13 mouse cellular contexts compared by ENCODE assay signal in the genomic region with DNA sequence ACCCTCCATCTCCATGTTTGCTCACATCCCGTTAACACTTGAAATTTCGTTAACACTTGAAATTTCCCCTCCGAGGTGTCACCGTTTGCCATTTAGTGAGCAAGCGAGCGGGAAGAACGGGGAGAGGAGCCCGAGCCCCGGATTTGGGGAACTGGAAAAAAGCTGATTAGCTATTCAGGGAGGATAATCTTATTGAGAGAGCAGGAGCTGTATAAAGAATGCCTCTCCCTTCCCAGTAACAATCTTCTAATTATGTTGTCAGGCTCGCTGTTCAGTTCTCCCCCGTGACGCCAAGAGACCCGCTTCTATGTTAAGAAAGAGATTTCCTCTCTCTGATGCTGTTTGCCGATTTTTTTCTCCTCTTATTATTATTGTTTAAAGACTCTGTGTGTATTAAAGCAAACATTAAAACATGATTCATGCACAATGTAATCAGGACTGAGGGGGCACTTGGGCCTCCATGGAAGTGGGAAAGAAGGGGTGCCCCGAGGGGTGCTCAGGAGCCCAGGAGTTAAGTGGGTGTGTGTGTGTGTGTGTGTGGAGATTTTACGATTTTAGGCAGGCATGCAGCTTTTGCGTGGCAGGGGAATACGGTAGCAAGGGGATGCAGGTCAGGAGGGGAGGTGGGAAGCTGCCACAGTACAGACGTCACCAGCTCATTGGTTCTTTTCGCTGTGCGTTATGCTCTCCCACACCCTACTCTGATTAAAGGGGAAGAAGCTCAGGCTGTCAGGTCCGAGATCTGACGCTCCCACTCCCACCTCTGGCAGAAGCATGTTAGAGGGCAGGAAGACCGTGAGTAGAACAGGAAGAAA.
DNase-seq lines count a peak whose midpoint lies in the region; ATAC-seq and TF ChIP-seq lines count a peak whose summit lies in the region.
"Had no signal": no experiment of that assay in that cellular context is flagged by ENCODE, and none has a peak within 500 bp of the region (broad histone marks: within the 10 kb centered on the region; RNA-seq: fewer than 3 reads in every experiment).

No protein-coding gene starts in this region.

- no peak for TF ChIP-seq CTCF in midbrain, postnatal 0 days (IDR thresholded peaks at IDR 0.05)

- ATAC-seq in hindbrain, embryonic 15.5 days (ENCODE audit: low FRiP score, low read depth), result no peak
- no peak for ATAC-seq in midbrain, postnatal 0 days (ENCODE audit: low FRiP score)
- ATAC-seq: activated CD4-positive, CD25-positive, alpha-beta regulatory T cell, adult 4 months had no signal

- H3K4me2 ChIP-seq in hindbrain, embryonic 15.5 days, result peak overlapping the region; percentile 28; the same call in 1 of the 2 replicates
- H3K4me2 ChIP-seq in midbrain, postnatal 0 days (ENCODE audit: low read depth, low read length, poor library complexity, severe bottlenecking), result peak overlapping the region; percentile 40

- intact Hi-C loops in gastrocnemius, postnatal 14 days (cut with DNase I; ENCODE audit: low total_unique reads), result no loop called here

- H3K4me3 ChIP-seq in forebrain, embryonic 10.5 days, result peak overlapping the region; percentile 30
- H3K4me3 ChIP-seq in hindbrain, embryonic 15.5 days, result no peak overlapping the region
- peak overlapping the region; percentile 19 for H3K4me3 ChIP-seq in midbrain, postnatal 0 days (ENCODE audit: low read depth, low read length)

- no peaks in the 10 kb centered on the region for H3K36me3 ChIP-seq in forebrain, embryonic 10.5 days (replicated peaks)
- no peaks in the 10 kb centered on the region for H3K36me3 ChIP-seq in hindbrain, embryonic 15.5 days
- no peaks in the 10 kb centered on the region for H3K36me3 ChIP-seq in midbrain, postnatal 0 days (ENCODE audit: insufficient read depth, low read length)

- H3K9ac ChIP-seq in hindbrain, embryonic 15.5 days, result 0 out of 2 replicates have a peak overlapping the region, but pooled peaks have one; percentile 0
- peak overlapping the region; percentile 48; the same call in 1 of the 2 replicates for H3K9ac ChIP-seq in midbrain, postnatal 0 days (replicated peaks; ENCODE audit: low read length, poor library complexity, severe bottlenecking)
- H3K9ac ChIP-seq: liver, embryonic 14.5 days had no signal

- H3K4me1 ChIP-seq in forebrain, embryonic 10.5 days, result peaks cover 40% of the 10 kb centered on the region
- H3K4me1 ChIP-seq in hindbrain, embryonic 15.5 days (replicated peaks), result peaks cover 12% of the 10 kb centered on the region
- peaks cover 7% of the 10 kb centered on the region; the same call in 1 of the 2 replicates for H3K4me1 ChIP-seq in midbrain, postnatal 0 days (ENCODE audit: insufficient read depth, low read length)

- 16% methylated on average over 24 of the region's 24 CpGs for WGBS in forebrain, embryonic 10.5 days
- WGBS in hindbrain, embryonic 15.5 days, result 34% methylated on average over 24 of the region's 24 CpGs
- whole genome bisulfite sequencing in midbrain, postnatal 0 days, result 13% methylated on average over 24 of the region's 24 CpGs

- H3K9me3 ChIP-seq in forebrain, embryonic 10.5 days, result no peaks in the 10 kb centered on the region
- H3K9me3 ChIP-seq in hindbrain, embryonic 15.5 days, result no peaks in the 10 kb centered on the region
- H3K9me3 ChIP-seq in midbrain, postnatal 0 days (ENCODE audit: low read length), result no peaks in the 10 kb centered on the region

- H3K27me3 ChIP-seq in forebrain, embryonic 10.5 days (ENCODE audit: poor library complexity, severe bottlenecking), result peaks cover 100% of the 10 kb centered on the region
- H3K27me3 ChIP-seq in hindbrain, embryonic 15.5 days, result peaks cover 21% of the 10 kb centered on the region; the same call in 1 of the 2 replicates
- H3K27me3 ChIP-seq in midbrain, postnatal 0 days (ENCODE audit: insufficient read depth, low read length), result peaks cover 26% of the 10 kb centered on the region

- DNase-seq in brain, embryonic 18.5 days (ENCODE audit: low read depth, low spot score), result peak; percentile 30
- DNase-seq in forebrain, embryonic 10.5 days (ENCODE audit: extremely low spot score, low spot score), result no peak
- peak; percentile 15 for DNase-seq in midbrain, postnatal 0 days (ENCODE audit: low spot score)
- no peak for DNase-seq in adrenal gland, postnatal 10 days
- DNase-seq in left cerebral cortex, adult 8-10 months (ENCODE audit: low spot score in 2 of 2), result no peak
- no peak for DNase-seq in gastrocnemius, postnatal 14 days
- DNase-seq: cerebellum, postnatal 14 days; heart, postnatal 4 days; thymus, postnatal 36 days had no signal

- peak overlapping the region; percentile 58 for H3K27ac ChIP-seq in forebrain, embryonic 10.5 days
- H3K27ac ChIP-seq in hindbrain, embryonic 15.5 days (replicated peaks), result no peak overlapping the region; the same call in 1 of the 2 replicates
- H3K27ac ChIP-seq in midbrain, postnatal 0 days (ENCODE audit: low read depth, low read length), result no peak overlapping the region
- H3K27ac ChIP-seq: liver, embryonic 14.5 days; macrophage had no signal

Comparison
In these comparisons a context has a peak if more than half of its experiments do, and no peak if none do; other contexts are left out.
1. DNase-seq: peak in brain, embryonic 18.5 days (single experiment) and midbrain, postnatal 0 days (single experiment); none in forebrain, embryonic 10.5 days (single experiment), adrenal gland, postnatal 10 days (single experiment), left cerebral cortex, adult 8-10 months (0 of 2) and gastrocnemius, postnatal 14 days (single experiment).